Mouse (Mus musculus): ENCODE results near the gene Lamc3. TPM values are rescaled to one million over a fixed set of nuclear protein-coding genes. Genes with fewer than 3 reads are reported as not detected.

Lamc3 gene
- total and polyA plus RNA-seq, 3 experiments: 0.36 to 2.3 (median 0.57) TPM

DNA sequence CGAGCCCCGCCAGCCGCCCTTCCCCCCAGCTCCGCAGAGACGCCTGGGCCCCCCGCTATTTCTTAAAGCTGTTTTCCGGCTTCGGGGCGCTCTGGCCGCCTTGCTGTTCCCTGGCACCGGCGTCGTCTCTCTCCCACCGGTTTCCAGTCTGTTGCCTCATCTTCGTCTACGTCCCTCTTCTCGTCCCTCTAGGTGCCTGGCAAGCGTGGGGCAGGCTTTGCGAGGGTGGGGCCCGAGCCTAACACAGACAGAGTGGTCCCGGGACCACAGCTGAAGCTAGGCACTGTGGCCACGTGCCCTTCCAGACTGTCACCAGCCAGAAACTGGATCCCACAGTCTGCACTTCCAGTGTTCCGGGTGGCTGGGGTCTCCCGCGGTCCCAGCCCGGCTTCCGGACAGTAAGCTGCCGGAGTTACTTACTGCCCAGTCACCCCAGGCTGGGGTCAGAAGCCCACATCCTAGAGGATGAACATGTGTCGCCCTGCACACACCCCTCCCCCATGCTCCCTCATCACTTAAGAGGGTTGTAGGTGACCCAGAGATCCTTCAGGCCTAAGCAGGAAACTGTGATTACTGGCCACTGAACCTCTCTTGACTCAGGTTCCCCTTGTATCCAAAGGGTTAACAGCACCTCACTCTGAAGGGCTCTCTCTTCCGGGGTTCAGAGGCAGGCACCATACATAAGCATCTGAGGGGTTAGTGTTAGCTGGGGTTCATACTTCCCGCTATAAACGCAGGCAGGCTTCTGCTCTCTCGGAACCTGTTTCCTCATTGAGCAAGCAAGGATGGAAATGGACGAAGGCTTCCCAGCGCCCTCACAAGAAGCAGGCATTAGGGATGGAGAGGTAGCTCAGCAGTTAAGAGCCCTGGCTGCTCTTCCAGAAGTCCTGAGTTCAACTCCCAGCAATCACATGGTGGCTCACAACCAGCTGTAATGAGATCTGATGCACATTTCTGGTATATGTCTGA lies 40.1 kb upstream of the Lamc3 start:
- TF ChIP-seq EP300 (IDR thresholded peaks at IDR 0.05; ENCODE audit: insufficient read depth, low read depth, low read length): no peak
- no peak for TF ChIP-seq CTCF (IDR thresholded peaks at IDR 0.05)
- no peak for TF ChIP-seq POLR2A (IDR thresholded peaks at IDR 0.05; ENCODE audit: insufficient read depth, low read depth, low read length)
- H3K4me3 ChIP-seq: no peak overlapping the region
- 6% methylated on average over 35 of the region's 35 CpGs for WGBS
- intact Hi-C loops (cut with DNase I): no loop called here
- H3K27me3 ChIP-seq (ENCODE audit: control insufficient read depth, insufficient read depth, low read length): peaks cover 25% of the 10 kb centered on the region
- H3K79me2 ChIP-seq (replicated peaks; ENCODE audit: control insufficient read depth, insufficient read depth, low read length): no peaks in the 10 kb centered on the region
- no peak overlapping the region for H3K9ac ChIP-seq (ENCODE audit: low read depth, low read length)
- H3K4me1 ChIP-seq (ENCODE audit: control insufficient read depth, insufficient read depth, low read length): no peaks in the 10 kb centered on the region
- no peak overlapping the region for H3K27ac ChIP-seq
- DNase-seq: no peak
- H3K36me3 ChIP-seq (ENCODE audit: control insufficient read depth, insufficient read depth, low read length): no peaks in the 10 kb centered on the region

DNA sequence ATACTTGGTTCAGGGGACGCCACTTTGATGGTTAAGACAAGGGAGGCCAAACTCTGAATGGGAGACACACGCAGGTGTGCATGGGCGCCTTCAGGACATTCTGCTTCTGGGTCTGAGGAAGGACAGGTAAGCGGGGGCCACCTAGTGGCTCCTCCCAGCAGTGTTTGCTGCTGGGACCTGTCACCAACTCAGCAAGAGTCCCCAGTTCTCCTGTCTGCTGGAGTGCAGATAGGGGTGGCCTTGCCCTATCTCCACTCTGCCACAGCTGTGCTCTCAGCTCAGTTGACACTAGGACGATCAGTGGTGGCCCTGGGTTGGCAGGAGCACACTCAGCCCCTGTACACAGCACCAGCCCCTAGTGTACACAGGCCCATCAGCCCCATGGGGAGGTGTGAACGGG lies 39.2 kb upstream of the Lamc3 start:
- H3K9ac ChIP-seq (ENCODE audit: low read depth, low read length): no peak overlapping the region
- no peak overlapping the region for H3K27ac ChIP-seq
- H3K4me1 ChIP-seq (ENCODE audit: control insufficient read depth, insufficient read depth, low read length): no peaks in the 10 kb centered on the region
- no peaks in the 10 kb centered on the region for H3K36me3 ChIP-seq (ENCODE audit: control insufficient read depth, insufficient read depth, low read length)
- TF ChIP-seq EP300 (IDR thresholded peaks at IDR 0.05; ENCODE audit: insufficient read depth, low read depth, low read length) (no peak), CTCF (IDR thresholded peaks at IDR 0.05) (peak; percentile 70), POLR2A (IDR thresholded peaks at IDR 0.05; ENCODE audit: insufficient read depth, low read depth, low read length) (no peak)
- intact Hi-C loops (cut with DNase I): loop anchor here (2.0 kb wide), 1 partner anchor 159 kb away; the partner anchor contains the start of gene Abl1
- no peaks in the 10 kb centered on the region for H3K79me2 ChIP-seq (replicated peaks; ENCODE audit: control insufficient read depth, insufficient read depth, low read length)
- DNase-seq: peak; percentile 21 to 30
- no peak overlapping the region for H3K4me3 ChIP-seq
- H3K27me3 ChIP-seq (ENCODE audit: control insufficient read depth, insufficient read depth, low read length): peaks cover 25% of the 10 kb centered on the region
- 20% methylated on average over 6 of the region's 6 CpGs for WGBS

DNA sequence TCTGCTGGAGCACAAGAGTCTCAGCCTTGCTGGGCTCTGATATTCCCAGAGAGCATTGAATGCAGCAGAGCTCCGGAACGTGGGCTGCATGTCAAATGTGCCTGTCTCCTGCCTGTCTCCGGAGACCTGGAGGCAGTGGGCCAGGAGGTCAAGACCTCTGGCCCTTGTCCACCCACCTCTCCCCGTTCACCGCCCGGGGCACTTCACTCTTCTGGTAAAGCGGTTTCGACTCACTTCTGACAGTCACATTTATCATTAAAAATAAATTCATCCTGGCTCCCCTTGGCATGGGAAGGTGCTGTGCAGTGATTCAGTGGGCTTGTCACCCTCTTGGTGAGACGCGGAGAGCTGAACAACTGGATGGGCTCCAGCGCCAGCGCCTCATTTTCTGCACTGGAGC lies 37.0 kb upstream of the Lamc3 start:
- 39% methylated on average over 12 of the region's 12 CpGs for WGBS
- intact Hi-C loops (cut with DNase I): no loop called here
- no peaks in the 10 kb centered on the region for H3K36me3 ChIP-seq (ENCODE audit: control insufficient read depth, insufficient read depth, low read length)
- no peaks in the 10 kb centered on the region for H3K4me1 ChIP-seq (ENCODE audit: control insufficient read depth, insufficient read depth, low read length)
- TF ChIP-seq EP300 (IDR thresholded peaks at IDR 0.05; ENCODE audit: insufficient read depth, low read depth, low read length) (no peak), CTCF (IDR thresholded peaks at IDR 0.05) (no peak), POLR2A (IDR thresholded peaks at IDR 0.05; ENCODE audit: insufficient read depth, low read depth, low read length) (no peak)
- no peak overlapping the region for H3K27ac ChIP-seq
- H3K79me2 ChIP-seq (replicated peaks; ENCODE audit: control insufficient read depth, insufficient read depth, low read length): no peaks in the 10 kb centered on the region
- no peak overlapping the region for H3K4me3 ChIP-seq
- peaks cover 20% of the 10 kb centered on the region for H3K27me3 ChIP-seq (ENCODE audit: control insufficient read depth, insufficient read depth, low read length)
- H3K9ac ChIP-seq (ENCODE audit: low read depth, low read length): no peak overlapping the region
- no peak for DNase-seq

DNA sequence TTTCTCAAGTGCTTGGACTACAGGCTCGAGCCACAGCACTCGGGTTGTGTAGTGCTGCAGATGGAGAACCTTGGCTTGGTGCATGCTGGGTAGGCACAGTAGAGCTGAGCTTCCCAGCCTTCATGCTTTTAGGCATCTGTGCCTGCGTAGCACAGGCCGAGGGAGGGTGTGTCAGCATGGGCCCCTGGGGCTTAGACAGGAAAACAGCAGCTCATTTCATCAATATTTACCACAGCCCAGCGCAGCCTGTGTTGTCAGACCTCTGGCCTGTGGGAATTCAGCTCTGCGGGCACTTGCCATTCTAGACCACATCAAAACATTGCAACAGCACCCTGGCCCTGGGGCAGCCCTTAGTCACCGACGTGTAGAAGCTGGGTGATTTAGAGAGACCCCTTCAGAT lies 31.1 kb upstream of the Lamc3 start:
- TF ChIP-seq EP300 (IDR thresholded peaks at IDR 0.05; ENCODE audit: insufficient read depth, low read depth, low read length) (no peak), CTCF (IDR thresholded peaks at IDR 0.05) (no peak), POLR2A (IDR thresholded peaks at IDR 0.05; ENCODE audit: insufficient read depth, low read depth, low read length) (no peak)
- Histone ChIP-seq H3K4me1 (ENCODE audit: control insufficient read depth, insufficient read depth, low read length) (no peaks in the 10 kb centered on the region), H3K36me3 (ENCODE audit: control insufficient read depth, insufficient read depth, low read length) (no peaks in the 10 kb centered on the region), H3K4me3 (no peak overlapping the region), H3K79me2 (replicated peaks; ENCODE audit: control insufficient read depth, insufficient read depth, low read length) (no peaks in the 10 kb centered on the region), H3K27ac (no peak overlapping the region), H3K9ac (ENCODE audit: low read depth, low read length) (no peak overlapping the region), H3K27me3 (ENCODE audit: control insufficient read depth, insufficient read depth, low read length) (no peaks in the 10 kb centered on the region)
- WGBS: 82% methylated on average over 8 of the region's 8 CpGs
- intact Hi-C loops (cut with DNase I): no loop called here
- no peak for DNase-seq

DNA sequence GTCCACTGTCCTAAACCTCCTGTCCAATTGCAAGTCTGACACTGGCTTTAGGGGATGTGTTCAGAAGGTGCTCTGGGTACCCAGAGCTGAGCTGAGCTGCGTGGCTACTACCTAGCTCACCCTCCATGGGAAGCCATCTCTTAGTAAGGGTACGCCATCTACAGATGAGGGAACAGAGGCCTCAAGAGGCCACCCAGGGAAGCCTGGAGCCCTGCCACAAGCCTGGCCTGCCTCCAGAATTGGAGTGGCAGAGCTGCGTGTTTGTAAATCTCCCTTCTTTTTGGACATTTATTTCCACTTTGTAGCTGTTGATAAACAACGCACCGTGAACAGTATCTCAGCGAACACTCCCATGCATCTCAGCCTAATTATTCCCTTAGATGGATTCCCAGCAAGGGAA lies 29.9 kb upstream of the Lamc3 start:
- DNase-seq: no peak
- 49% methylated on average over 6 of the region's 6 CpGs for WGBS
- no peak overlapping the region for H3K9ac ChIP-seq (ENCODE audit: low read depth, low read length)

DNA sequence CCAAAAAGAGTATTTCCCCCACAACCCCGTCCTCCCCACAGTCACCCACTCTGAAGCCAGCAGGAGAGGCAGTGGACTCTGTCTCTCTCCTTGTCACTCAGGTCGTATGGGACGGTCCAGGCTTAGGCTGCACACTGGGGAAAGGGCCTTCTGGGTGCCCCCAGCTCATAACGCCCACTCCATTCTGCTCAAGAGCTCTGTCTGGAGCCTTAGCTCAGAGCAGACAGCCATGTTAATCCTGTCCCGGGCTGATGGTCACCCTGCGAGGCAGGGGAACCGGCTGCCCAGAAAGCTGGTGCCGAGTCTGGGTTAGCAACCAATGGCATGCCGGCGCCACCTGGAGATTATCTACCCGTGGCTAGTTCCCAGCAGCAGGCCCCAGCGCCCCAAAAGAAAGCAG lies 28.6 kb upstream of the Lamc3 start:
- Histone ChIP-seq H3K79me2 (replicated peaks; ENCODE audit: control insufficient read depth, insufficient read depth, low read length) (no peaks in the 10 kb centered on the region), H3K27ac (no peak overlapping the region), H3K4me1 (ENCODE audit: control insufficient read depth, insufficient read depth, low read length) (no peaks in the 10 kb centered on the region), H3K36me3 (ENCODE audit: control insufficient read depth, insufficient read depth, low read length) (no peaks in the 10 kb centered on the region), H3K9ac (ENCODE audit: low read depth, low read length) (no peak overlapping the region), H3K4me3 (no peak overlapping the region), H3K27me3 (ENCODE audit: control insufficient read depth, insufficient read depth, low read length) (no peaks in the 10 kb centered on the region)
- WGBS: 38% methylated on average over 12 of the region's 12 CpGs
- DNase-seq: no peak
- intact Hi-C loops (cut with DNase I): no loop called here
- TF ChIP-seq POLR2A (IDR thresholded peaks at IDR 0.05; ENCODE audit: insufficient read depth, low read depth, low read length) (no peak), CTCF (IDR thresholded peaks at IDR 0.05) (no peak), EP300 (IDR thresholded peaks at IDR 0.05; ENCODE audit: insufficient read depth, low read depth, low read length) (no peak)

More for the DNA sequence above, 29.9 kb upstream of the Lamc3 start:
- TF ChIP-seq EP300 (IDR thresholded peaks at IDR 0.05; ENCODE audit: insufficient read depth, low read depth, low read length): no peak
- no peak for TF ChIP-seq POLR2A (IDR thresholded peaks at IDR 0.05; ENCODE audit: insufficient read depth, low read depth, low read length)
- no peak for TF ChIP-seq CTCF (IDR thresholded peaks at IDR 0.05)
- Histone ChIP-seq H3K79me2 (replicated peaks; ENCODE audit: control insufficient read depth, insufficient read depth, low read length) (no peaks in the 10 kb centered on the region), H3K27ac (no peak overlapping the region), H3K4me1 (ENCODE audit: control insufficient read depth, insufficient read depth, low read length) (no peaks in the 10 kb centered on the region), H3K27me3 (ENCODE audit: control insufficient read depth, insufficient read depth, low read length) (no peaks in the 10 kb centered on the region), H3K4me3 (no peak overlapping the region), H3K36me3 (ENCODE audit: control insufficient read depth, insufficient read depth, low read length) (no peaks in the 10 kb centered on the region)
- intact Hi-C loops (cut with DNase I): no loop called here

All from heart, adult 2 months (tissue).